Mouse (Mus musculus): ENCODE results near the gene Rsph1. TPM values are rescaled to one million over a fixed set of nuclear protein-coding genes. Genes with fewer than 3 reads are reported as not detected.

The Rsph1 gene
- polyA plus RNA-seq, 1 experiment from 2014 or later, result 6.7 TPM

- Histone ChIP-seq H3K9ac (replicated peaks) (no peak overlapping the region), H3K27me3 (no peaks in the 10 kb centered on the region), H3K4me2 (replicated peaks) (no peak overlapping the region), H3K9me3 (no peaks in the 10 kb centered on the region), H3K4me1 (peaks cover 25% of the 10 kb centered on the region), H3K36me3 (no peaks in the 10 kb centered on the region), H3K27ac (replicated peaks) (no peak overlapping the region), H3K4me3 (no peak overlapping the region)
- WGBS, result 93% methylated on average over 6 of the region's 6 CpGs
- no peak for ATAC-seq (replicated peaks)
Measured at GRCm38 (mm10) chr17:31298419-31299209, 21.4 kb upstream of the Rsph1 start.

- WGBS, result 4% methylated on average over 7 of the region's 7 CpGs
- peaks cover 25% of the 10 kb centered on the region for H3K4me1 ChIP-seq
- no peaks in the 10 kb centered on the region for H3K9me3 ChIP-seq
- no peak for ATAC-seq (replicated peaks)
- H3K27ac ChIP-seq (replicated peaks), result no peak overlapping the region
- H3K9ac ChIP-seq (replicated peaks), result no peak overlapping the region
- H3K4me3 ChIP-seq, result peak overlapping the region; percentile 77
- peak overlapping the region; percentile 99 for H3K4me2 ChIP-seq (replicated peaks)
- no peaks in the 10 kb centered on the region for H3K36me3 ChIP-seq
- H3K27me3 ChIP-seq, result no peaks in the 10 kb centered on the region
Measured at GRCm38 (mm10) chr17:31297521-31297939, 20.3 kb upstream of the Rsph1 start.

- H3K9me3 ChIP-seq, result no peaks in the 10 kb centered on the region
- no peaks in the 10 kb centered on the region for H3K27me3 ChIP-seq
- ATAC-seq (replicated peaks), result peak; percentile 85
- H3K36me3 ChIP-seq, result no peaks in the 10 kb centered on the region
- peaks cover 25% of the 10 kb centered on the region for H3K4me1 ChIP-seq
- peak overlapping the region; percentile 71 for H3K27ac ChIP-seq (replicated peaks)
- H3K4me2 ChIP-seq (replicated peaks), result peak overlapping the region; percentile 99
- WGBS, result under 1% methylated on average over 68 of the region's 68 CpGs
- peak overlapping the region; percentile 77 for H3K4me3 ChIP-seq
- peak overlapping the region; percentile 86 for H3K9ac ChIP-seq (replicated peaks)
Measured at GRCm38 (mm10) chr17:31295892-31296781, 19.0 kb upstream of the Rsph1 start.

- Histone ChIP-seq H3K27me3 (no peaks in the 10 kb centered on the region), H3K9ac (replicated peaks) (peak overlapping the region; percentile 86), H3K9me3 (no peaks in the 10 kb centered on the region), H3K4me3 (peak overlapping the region; percentile 77), H3K4me2 (replicated peaks) (peak overlapping the region; percentile 99), H3K36me3 (no peaks in the 10 kb centered on the region), H3K27ac (replicated peaks) (peak overlapping the region; percentile 71), H3K4me1 (peaks cover 25% of the 10 kb centered on the region)
- ATAC-seq (replicated peaks), result peak; percentile 44; the same call in 1 of the 2 replicates
- WGBS, result 24% methylated on average over 25 of the region's 25 CpGs
Measured at GRCm38 (mm10) chr17:31295215-31295891, 18.2 kb upstream of the Rsph1 start.

- H3K36me3 ChIP-seq, result no peaks in the 10 kb centered on the region
- WGBS, result 86% methylated on average over 15 of the region's 15 CpGs
- H3K4me1 ChIP-seq, result peaks cover 25% of the 10 kb centered on the region
- H3K4me3 ChIP-seq, result no peak overlapping the region
- peak overlapping the region; percentile 99; the same call in 1 of the 2 replicates for H3K4me2 ChIP-seq (replicated peaks)
- no peak overlapping the region for H3K9ac ChIP-seq (replicated peaks)
- no peak overlapping the region for H3K27ac ChIP-seq (replicated peaks)
- no peaks in the 10 kb centered on the region for H3K27me3 ChIP-seq
- no peak for ATAC-seq (replicated peaks)
- no peaks in the 10 kb centered on the region for H3K9me3 ChIP-seq
Measured at GRCm38 (mm10) chr17:31294363-31295214, 17.4 kb upstream of the Rsph1 start.

- 75% methylated on average over 6 of the region's 6 CpGs for WGBS
- H3K4me1 ChIP-seq, result peaks cover 7% of the 10 kb centered on the region
- H3K4me2 ChIP-seq (replicated peaks), result no peak overlapping the region
- no peaks in the 10 kb centered on the region for H3K27me3 ChIP-seq
- no peaks in the 10 kb centered on the region for H3K36me3 ChIP-seq
- no peak overlapping the region for H3K9ac ChIP-seq (replicated peaks)
- H3K27ac ChIP-seq (replicated peaks), result no peak overlapping the region
- no peaks in the 10 kb centered on the region for H3K9me3 ChIP-seq
- H3K4me3 ChIP-seq, result no peak overlapping the region
- ATAC-seq (replicated peaks), result no peak
Measured at GRCm38 (mm10) chr17:31290859-31291258, 13.7 kb upstream of the Rsph1 start.

- Histone ChIP-seq H3K4me2 (replicated peaks) (no peak overlapping the region), H3K36me3 (no peaks in the 10 kb centered on the region), H3K4me3 (no peak overlapping the region), H3K27ac (replicated peaks) (no peak overlapping the region), H3K9ac (replicated peaks) (no peak overlapping the region), H3K9me3 (no peaks in the 10 kb centered on the region), H3K27me3 (no peaks in the 10 kb centered on the region), H3K4me1 (peaks cover 1% of the 10 kb centered on the region)
- ATAC-seq (replicated peaks), result no peak
Measured at GRCm38 (mm10) chr17:31290311-31290710, 13.1 kb upstream of the Rsph1 start.

- Histone ChIP-seq H3K9me3 (no peaks in the 10 kb centered on the region), H3K27ac (replicated peaks) (no peak overlapping the region), H3K4me3 (no peak overlapping the region), H3K9ac (replicated peaks) (no peak overlapping the region), H3K36me3 (no peaks in the 10 kb centered on the region), H3K4me2 (replicated peaks) (no peak overlapping the region), H3K27me3 (no peaks in the 10 kb centered on the region), H3K4me1 (no peaks in the 10 kb centered on the region)
- ATAC-seq (replicated peaks), result no peak
- WGBS, result 65% methylated on average over 7 of the region's 7 CpGs
Measured at GRCm38 (mm10) chr17:31288999-31289726, 12.0 kb upstream of the Rsph1 start.

- H3K27ac ChIP-seq (replicated peaks), result no peak overlapping the region
- no peak overlapping the region for H3K4me3 ChIP-seq
- no peaks in the 10 kb centered on the region for H3K9me3 ChIP-seq
Measured at GRCm38 (mm10) chr17:31287216-31287615, 10.0 kb upstream of the Rsph1 start.

GRCm38 (mm10) chr17:31286492-31286891 lies 9.3 kb upstream of the Rsph1 start, which contains the start of gene Slc37a1:
Gene Slc37a1 (plus strand): TSS chr17:31286792.
- H3K9me3 ChIP-seq, result no peaks in the 10 kb centered on the region
- H3K27me3 ChIP-seq, result no peaks in the 10 kb centered on the region
- no peak within 1 kb of the TSS for H3K27ac ChIP-seq (replicated peaks)
- no peak within 1 kb of the TSS for H3K4me2 ChIP-seq (replicated peaks)
- no peak within 1 kb of the TSS for H3K4me3 ChIP-seq
- no peaks in the 10 kb centered on the region for H3K36me3 ChIP-seq
- WGBS, result 85% methylated on average over 1 of the region's 1 CpGs
- peaks cover 6% of the 10 kb centered on the region for H3K4me1 ChIP-seq
- no peak for ATAC-seq (replicated peaks)
- H3K9ac ChIP-seq (replicated peaks), result no peak within 1 kb of the TSS

More at GRCm38 (mm10) chr17:31287216-31287615, 10.0 kb upstream of the Rsph1 start:
- ATAC-seq (replicated peaks), result no peak
- H3K4me1 ChIP-seq, result peaks cover 5% of the 10 kb centered on the region
- H3K9ac ChIP-seq (replicated peaks), result no peak overlapping the region
- 81% methylated on average over 3 of the region's 3 CpGs for WGBS
- H3K36me3 ChIP-seq, result no peaks in the 10 kb centered on the region
- no peaks in the 10 kb centered on the region for H3K27me3 ChIP-seq
- no peak overlapping the region for H3K4me2 ChIP-seq (replicated peaks)

- WGBS, result 63% methylated on average over 2 of the region's 2 CpGs
- Histone ChIP-seq H3K9ac (replicated peaks) (no peak overlapping the region), H3K9me3 (no peaks in the 10 kb centered on the region), H3K4me1 (peaks cover 6% of the 10 kb centered on the region), H3K36me3 (no peaks in the 10 kb centered on the region), H3K4me2 (replicated peaks) (no peak overlapping the region), H3K4me3 (no peak overlapping the region), H3K27ac (replicated peaks) (no peak overlapping the region), H3K27me3 (no peaks in the 10 kb centered on the region)
- ATAC-seq (replicated peaks), result no peak
Measured at GRCm38 (mm10) chr17:31285867-31286266, 8.7 kb upstream of the Rsph1 start.

All from forebrain, embryonic 15.5 days (tissue).